Mouse (Mus musculus): ENCODE results near the gene Glb1l.

GRCm38 (mm10) chr1:75191258-75191621 is 19.4 kb downstream of the Glb1l start:
- TF ChIP-seq CTCF (conservative IDR thresholded peaks at IDR 0.05 in 1 of 2, IDR thresholded peaks at IDR 0.05 in 1 of 2; ENCODE audit: low read depth in 2 of 2, low read length in 2 of 2): no peak
- TF ChIP-seq TBP (conservative IDR thresholded peaks at IDR 0.05; ENCODE audit: low read depth, low read length): no peak
- TF ChIP-seq EP300 (IDR thresholded peaks at IDR 0.05; ENCODE audit: low read length): no peak
- no peak for TF ChIP-seq HCFC1 (IDR thresholded peaks at IDR 0.05; ENCODE audit: low read depth, low read length)
- TF ChIP-seq E2F4 (IDR thresholded peaks at IDR 0.05; ENCODE audit: insufficient replicate concordance, low read depth, low read length): no peak
- TF ChIP-seq RAD21 (IDR thresholded peaks at IDR 0.05; ENCODE audit: low read depth, low read length): no peak
- TF ChIP-seq ZMIZ1 (IDR thresholded peaks at IDR 0.05; ENCODE audit: low read depth, low read length): no peak
- TF ChIP-seq NELFE (IDR thresholded peaks at IDR 0.05; ENCODE audit: low read depth, low read length): no peak
- no peak for TF ChIP-seq SIN3A (IDR thresholded peaks at IDR 0.05; ENCODE audit: low read length)
- TF ChIP-seq CHD2 (IDR thresholded peaks at IDR 0.05; ENCODE audit: low read length): no peak
